Mouse (Mus musculus) hindbrain, embryonic 15.5 days (tissue): ENCODE measurements around the gene Nr1h3. TPM values are rescaled to one million over a fixed set of nuclear protein-coding genes. Genes with fewer than 3 reads are reported as not detected.
A peak's percentile ranks its signal among the peaks of the same experiment; 100 is the strongest.
"Not testable (repeated sequence)": the region's sequence is repeated elsewhere in the genome, so short reads cannot be mapped to it uniquely, and the experiment has no call there.

Source experiments
- ATAC-seq: fragments of 200-750 bp; cut with Nextera tagmentation; 2 replicates; pipeline ENCODE4 v1.8.0; 2017; ENCODE audit warnings: low read depth, moderate number of reproducible peaks, moderate TSS enrichment; ENCODE audit not compliant: low FRiP score
- H3K27ac ChIP-seq: fragments of 300-500 bp; sonication (generic); replicated peaks from 2 replicates; pipeline ENCODE4 v1.5.1; 2015; ENCODE audit warnings: mild to moderate bottlenecking, inconsistent platforms
- H3K27me3 ChIP-seq: fragments of 300-500 bp; sonication (generic); 2 replicates; pipeline ENCODE4 v1.6.1; 2015; ENCODE audit warnings: control low read depth, inconsistent platforms
- H3K36me3 ChIP-seq: fragments of 300-500 bp; sonication (generic); 2 replicates; pipeline ENCODE4 v1.6.1; 2015; ENCODE audit warnings: control low read depth, inconsistent platforms
- H3K4me1 ChIP-seq: fragments of 300-500 bp; sonication (generic); replicated peaks from 2 replicates; pipeline ENCODE4 v1.6.1; 2015; ENCODE audit warnings: control low read depth, inconsistent platforms
- H3K4me2 ChIP-seq: fragments of 300-500 bp; sonication (generic); 2 replicates; pipeline ENCODE4 v1.6.1; 2015; ENCODE audit warnings: moderate library complexity, mild to moderate bottlenecking, inconsistent platforms
- H3K4me3 ChIP-seq: fragments of 300-500 bp; sonication (generic); 2 replicates; pipeline ENCODE4 v1.5.1; 2015; ENCODE audit warnings: mild to moderate bottlenecking, inconsistent platforms
- H3K9ac ChIP-seq: fragments of 300-500 bp; sonication (generic); 2 replicates; pipeline ENCODE4 v1.6.1; 2015; ENCODE audit warnings: inconsistent platforms
- H3K9me3 ChIP-seq: fragments of 300-500 bp; sonication (generic); 2 replicates; pipeline ENCODE4 v1.6.1; 2016; ENCODE audit warnings: control low read depth, inconsistent platforms
- WGBS: fragments of 180-500 bp; shearing (Covaris S2); methylation state at CpG from one replicate; pipeline ENCODE4 v1.1.7; 2015; 5-methylcytosine and 5-hydroxymethylcytosine counted together
- polyA plus RNA-seq: library from polyadenylated mRNA; unstranded; fragments of >200 nt; fragmentation: Nextera tagmentation; extraction: Ambion mirVana; gene quantifications from 2 replicates; pipeline ENCODE4 v1.2.1, GENCODE M21; 2015

Gene Nr1h3
- 2.5 and 2.6 TPM in 2 replicates for polyA plus RNA-seq

GRCm38 (mm10) chr2:91202222-91202971, at the start of gene Nr1h3, which contains the start of gene Acp2:
Nr1h3 (minus strand) TSS chr2:91202834.
Acp2 (plus strand) TSS chr2:91202885.
- H3K27ac ChIP-seq, result peak within 1 kb of the TSS; percentile 82
- no peaks in the 10 kb centered on the region for H3K27me3 ChIP-seq
- H3K9ac ChIP-seq, result peak within 1 kb of the TSS; percentile 59
- peaks cover 23% of the 10 kb centered on the region for H3K36me3 ChIP-seq
- peaks cover 29% of the 10 kb centered on the region for H3K4me1 ChIP-seq
- no peaks in the 10 kb centered on the region for H3K9me3 ChIP-seq
- H3K4me2 ChIP-seq, result peak within 1 kb of the TSS; percentile 72
- 4% methylated on average over 28 of the region's 28 CpGs for WGBS
- ATAC-seq, result peak; percentile 96
- H3K4me3 ChIP-seq, result peak within 1 kb of the TSS; percentile 49

DNA sequence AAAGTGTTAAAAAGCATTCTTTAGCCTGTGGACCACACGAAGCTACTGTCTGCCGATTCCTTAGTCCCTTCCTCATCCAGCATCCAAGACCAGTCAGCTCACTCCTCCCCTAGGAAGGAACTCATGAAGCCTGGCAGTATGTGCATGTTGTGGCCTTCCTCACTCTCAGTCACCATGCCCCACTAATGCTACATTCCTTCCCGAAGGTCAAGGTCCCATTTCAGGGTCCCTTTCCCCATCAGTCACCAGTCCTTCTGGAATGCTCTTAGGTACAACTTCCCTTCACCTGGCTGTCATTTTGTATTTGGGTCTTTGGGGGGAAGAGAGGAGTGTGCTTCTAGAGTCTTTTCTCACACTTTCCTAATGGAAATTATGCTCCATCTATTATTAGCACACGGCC, 49.4 kb upstream of the Nr1h3 start:
- no peak overlapping the region for H3K9ac ChIP-seq
- no peak overlapping the region for H3K27ac ChIP-seq
- no peaks in the 10 kb centered on the region for H3K36me3 ChIP-seq
- H3K4me2 ChIP-seq, result no peak overlapping the region
- H3K27me3 ChIP-seq, result peaks cover 15% of the 10 kb centered on the region
- no peak overlapping the region for H3K4me3 ChIP-seq
- peaks cover 22% of the 10 kb centered on the region for H3K4me1 ChIP-seq
- H3K9me3 ChIP-seq, result no peaks in the 10 kb centered on the region
- 73% methylated on average over 4 of the region's 4 CpGs for WGBS
- ATAC-seq, result no peak

GRCm38 (mm10) chr2:91248366-91248765, 45.7 kb upstream of the Nr1h3 start:
- Histone ChIP-seq H3K9ac (no peak overlapping the region), H3K4me1 (no peaks in the 10 kb centered on the region), H3K4me2 (no peak overlapping the region), H3K9me3 (no peaks in the 10 kb centered on the region), H3K36me3 (no peaks in the 10 kb centered on the region), H3K27ac (no peak overlapping the region), H3K27me3 (no peaks in the 10 kb centered on the region), H3K4me3 (no peak overlapping the region)
- ATAC-seq, result no peak
- WGBS, result 88% methylated on average over 4 of the region's 4 CpGs

- H3K27me3 ChIP-seq, result no peaks in the 10 kb centered on the region
- H3K36me3 ChIP-seq, result no peaks in the 10 kb centered on the region
- no peak overlapping the region for H3K9ac ChIP-seq
- no peak overlapping the region for H3K4me3 ChIP-seq
- ATAC-seq, result no peak
- WGBS, result 84% methylated on average over 5 of the region's 5 CpGs
- no peaks in the 10 kb centered on the region for H3K4me1 ChIP-seq
- H3K27ac ChIP-seq, result no peak overlapping the region
- H3K9me3 ChIP-seq, result no peaks in the 10 kb centered on the region
- no peak overlapping the region for H3K4me2 ChIP-seq
Measured at GRCm38 (mm10) chr2:91244557-91245228, 42.1 kb upstream of the Nr1h3 start.

- Histone ChIP-seq H3K9ac (no peak overlapping the region), H3K4me2 (no peak overlapping the region), H3K4me1 (no peaks in the 10 kb centered on the region), H3K9me3 (no peaks in the 10 kb centered on the region), H3K27me3 (no peaks in the 10 kb centered on the region), H3K27ac (no peak overlapping the region), H3K4me3 (no peak overlapping the region), H3K36me3 (no peaks in the 10 kb centered on the region)
- ATAC-seq, result no peak
- 49% methylated on average over 3 of the region's 3 CpGs for WGBS
Measured at GRCm38 (mm10) chr2:91243416-91243815, 40.8 kb upstream of the Nr1h3 start.

GRCm38 (mm10) chr2:91242547-91242946, 39.9 kb upstream of the Nr1h3 start:
- Histone ChIP-seq H3K36me3 (no peaks in the 10 kb centered on the region), H3K4me2 (no peak overlapping the region), H3K27me3 (no peaks in the 10 kb centered on the region), H3K9me3 (no peaks in the 10 kb centered on the region), H3K4me3 (no peak overlapping the region), H3K9ac (no peak overlapping the region), H3K4me1 (peaks cover 4% of the 10 kb centered on the region), H3K27ac (no peak overlapping the region)
- ATAC-seq, result no peak
- WGBS, result 69% methylated on average over 5 of the region's 5 CpGs

DNA sequence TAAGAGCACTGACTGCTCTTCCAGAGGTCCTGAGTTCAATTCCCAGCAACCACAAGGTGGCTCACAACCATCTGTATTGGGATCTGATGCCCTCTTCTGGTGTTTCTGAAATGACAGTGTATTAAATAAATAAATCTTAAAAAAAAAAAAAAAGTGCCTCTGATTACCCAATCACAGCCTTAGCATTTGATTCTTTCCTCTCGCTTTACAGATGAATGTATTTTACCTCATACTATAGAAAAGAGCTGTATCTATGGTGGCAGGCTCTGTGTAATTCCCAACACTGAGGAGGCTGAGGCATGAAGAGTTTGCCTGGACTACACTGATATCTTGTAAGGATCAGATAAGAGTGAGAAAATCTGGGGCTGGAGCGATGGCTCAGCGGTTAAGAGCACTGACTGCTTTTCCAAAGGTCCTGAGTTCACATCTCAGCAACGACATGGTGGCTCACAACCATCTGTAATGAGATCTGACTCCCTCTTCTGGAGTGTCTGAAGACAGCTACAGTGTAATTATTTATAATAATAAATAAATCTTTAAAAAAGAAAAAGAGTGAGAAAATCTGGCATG, 35.0 kb upstream of the Nr1h3 start:
- peak; percentile 63; the same call in 1 of the 2 replicates for ATAC-seq
- H3K9ac ChIP-seq, result peak overlapping the region; percentile 36

GRCm38 (mm10) chr2:91236601-91237510, 34.2 kb upstream of the Nr1h3 start, which contains the start of gene Ddb2:
Ddb2 (minus strand) TSS chr2:91236982.
- H3K27ac ChIP-seq, result peak within 1 kb of the TSS; percentile 77
- H3K27me3 ChIP-seq, result no peaks in the 10 kb centered on the region
- ATAC-seq, result peak; percentile 99
- peak within 1 kb of the TSS; percentile 64 for H3K9ac ChIP-seq
- peak within 1 kb of the TSS; percentile 71 for H3K4me2 ChIP-seq
- peak within 1 kb of the TSS; percentile 53 for H3K4me3 ChIP-seq
- no peaks in the 10 kb centered on the region for H3K36me3 ChIP-seq
- H3K9me3 ChIP-seq, result no peaks in the 10 kb centered on the region
- under 1% methylated on average over 48 of the region's 48 CpGs for WGBS
- peaks cover 10% of the 10 kb centered on the region for H3K4me1 ChIP-seq

More for the DNA sequence above, 35.0 kb upstream of the Nr1h3 start:
- Histone ChIP-seq H3K4me3 (peak overlapping the region; percentile 53), H3K4me2 (peak overlapping the region; percentile 71), H3K4me1 (peaks cover 10% of the 10 kb centered on the region), H3K27ac (peak overlapping the region; percentile 77)
- WGBS, result 16% methylated on average over 4 of the region's 4 CpGs
- H3K36me3 ChIP-seq, H3K27me3 ChIP-seq, H3K9me3 ChIP-seq: not testable (repeated sequence)

DNA sequence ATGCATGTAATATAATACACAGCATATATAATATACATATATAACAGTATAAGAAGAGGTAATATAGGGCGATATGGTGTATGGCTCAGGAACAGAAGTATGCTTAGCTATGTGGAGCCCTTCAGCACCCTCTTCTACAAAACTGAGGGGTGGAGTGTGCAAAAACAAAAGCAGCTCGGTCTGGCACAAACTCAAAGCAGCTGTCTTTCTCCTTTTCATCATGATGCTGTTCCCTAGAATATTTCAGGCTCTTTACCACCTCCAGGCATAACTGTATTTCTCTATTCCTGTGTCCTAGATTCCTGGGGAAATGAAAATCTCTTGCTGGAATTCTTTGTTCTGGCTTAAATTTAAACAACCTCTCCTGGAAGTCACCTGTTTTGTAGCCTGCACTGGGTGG, 27.1 kb upstream of the Nr1h3 start:
- Histone ChIP-seq H3K36me3 (0 out of 2 replicates have a peak, but pooled peaks cover 4% of the 10 kb centered on the region), H3K9me3 (no peaks in the 10 kb centered on the region), H3K27me3 (no peaks in the 10 kb centered on the region), H3K9ac (no peak overlapping the region), H3K4me1 (no peaks in the 10 kb centered on the region), H3K4me2 (no peak overlapping the region), H3K27ac (no peak overlapping the region), H3K4me3 (no peak overlapping the region)
- ATAC-seq, result no peak
- WGBS, result 80% methylated on average over 2 of the region's 2 CpGs

DNA sequence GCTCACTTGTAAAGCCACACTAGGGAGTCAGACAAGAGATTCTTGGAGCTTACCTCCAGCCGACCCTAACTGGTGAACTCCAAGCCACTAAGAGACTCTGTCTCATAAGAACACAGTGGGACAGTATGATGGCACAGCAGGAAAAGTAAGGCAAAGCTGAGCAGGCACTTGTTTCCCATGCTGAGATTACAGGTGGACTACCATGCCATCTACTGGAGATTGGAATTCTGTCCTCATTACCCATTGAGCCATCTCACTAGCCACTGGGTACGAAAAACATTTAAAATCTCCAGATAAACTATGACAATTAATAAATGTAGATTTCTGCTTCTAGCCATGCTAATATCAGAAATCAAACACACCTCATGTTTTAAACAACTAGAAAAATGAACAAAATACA, 21.0 kb upstream of the Nr1h3 start:
- no peak overlapping the region for H3K4me3 ChIP-seq
- 86% methylated on average over 2 of the region's 2 CpGs for whole genome bisulfite sequencing
- 0 out of 2 replicates have a peak, but pooled peaks cover 3% of the 10 kb centered on the region for H3K36me3 ChIP-seq
- H3K27ac ChIP-seq, result no peak overlapping the region
- no peaks in the 10 kb centered on the region for H3K9me3 ChIP-seq
- ATAC-seq, result no peak
- no peaks in the 10 kb centered on the region for H3K4me1 ChIP-seq
- no peaks in the 10 kb centered on the region for H3K27me3 ChIP-seq
- no peak overlapping the region for H3K4me2 ChIP-seq
- no peak overlapping the region for H3K9ac ChIP-seq

DNA sequence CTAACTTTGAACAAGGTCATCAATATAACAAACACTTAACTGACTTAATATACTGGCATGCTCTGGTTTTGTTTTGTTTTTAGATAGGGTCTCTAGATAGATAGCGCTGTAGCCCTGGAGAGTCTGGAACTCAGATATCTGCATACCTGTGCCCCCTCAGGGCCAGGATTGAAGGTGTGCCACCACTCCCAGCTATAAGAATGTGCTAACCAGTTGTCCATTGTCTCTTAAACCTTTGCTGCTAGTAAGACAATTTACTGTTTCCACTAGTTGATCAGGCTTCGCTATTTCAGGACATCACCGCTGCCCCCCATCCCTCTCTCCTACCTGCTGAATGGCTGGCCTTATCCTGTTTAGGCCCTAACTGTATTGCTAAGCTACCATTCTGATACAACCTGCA, 17.9 kb upstream of the Nr1h3 start:
- no peak overlapping the region for H3K4me3 ChIP-seq
- no peak overlapping the region for H3K27ac ChIP-seq
- H3K9ac ChIP-seq, result no peak overlapping the region
- WGBS, result 98% methylated on average over 3 of the region's 3 CpGs
- no peaks in the 10 kb centered on the region for H3K36me3 ChIP-seq
- H3K4me1 ChIP-seq, result no peaks in the 10 kb centered on the region
- no peaks in the 10 kb centered on the region for H3K9me3 ChIP-seq
- ATAC-seq, result no peak
- H3K4me2 ChIP-seq, result no peak overlapping the region
- H3K27me3 ChIP-seq, result no peaks in the 10 kb centered on the region
